Mouse (Mus musculus): ENCODE results near the gene Mars. TPM values are rescaled to one million over a fixed set of nuclear protein-coding genes. Genes with fewer than 3 reads are reported as not detected.
"Not testable (repeated sequence)": the region's sequence is repeated elsewhere in the genome, so short reads cannot be mapped to it uniquely, and the experiment has no call there.

Mars gene
- polyA plus RNA-seq, 1 experiment: 105 TPM

DNA sequence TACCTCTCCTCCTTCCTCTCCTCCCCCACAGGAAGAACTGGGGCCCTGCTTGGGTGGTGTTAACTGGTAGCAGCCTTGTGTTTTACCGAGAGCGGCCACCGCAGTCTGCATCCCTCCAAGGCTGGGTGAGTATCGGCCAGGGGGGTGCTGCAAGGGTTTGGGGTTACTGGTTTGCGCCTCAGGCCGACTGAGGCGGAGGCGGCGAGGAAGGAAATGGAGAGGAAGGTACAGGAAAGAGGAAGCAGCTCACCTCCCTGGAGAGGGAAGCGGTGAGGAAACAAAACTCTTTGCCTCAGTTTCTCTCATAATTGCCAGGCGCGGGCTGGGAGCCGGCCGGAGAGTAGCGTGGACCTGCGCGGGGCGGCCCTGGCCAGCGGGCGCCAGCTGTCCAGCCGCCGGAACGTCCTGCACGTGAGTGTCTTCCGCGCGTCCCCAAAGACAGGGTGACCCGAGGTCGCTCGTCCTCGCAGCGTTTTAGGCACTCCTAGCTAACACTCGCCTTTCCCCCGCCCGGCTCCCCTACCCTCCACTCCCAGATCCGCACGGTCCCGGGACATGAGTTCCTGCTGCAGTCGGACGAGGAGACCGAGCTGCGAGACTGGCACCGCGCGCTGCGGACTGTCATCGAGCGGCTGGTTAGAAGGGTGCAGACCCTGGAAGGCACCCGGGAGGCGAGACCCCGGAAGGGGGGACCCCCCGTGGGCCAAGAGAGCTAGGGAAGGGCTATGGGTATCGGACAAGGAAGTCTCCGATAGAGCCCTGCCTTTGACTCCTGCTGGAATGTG lies 14.6 kb upstream of the Mars start:
- Histone ChIP-seq H3K4me1 (ENCODE audit: control insufficient read depth, insufficient read depth, low read length) (no peaks in the 10 kb centered on the region), H3K4me3 (ENCODE audit: insufficient read depth, low read length) (peak overlapping the region; percentile 34), H3K27ac (ENCODE audit: insufficient read depth, low read length) (no peak overlapping the region)
- no peak for TF ChIP-seq POLR2A (IDR thresholded peaks at IDR 0.05; ENCODE audit: low read depth, low read length)
- TF ChIP-seq CTCF (IDR thresholded peaks at IDR 0.05; ENCODE audit: borderline replicate concordance, insufficient read depth, low read length): no peak

DNA sequence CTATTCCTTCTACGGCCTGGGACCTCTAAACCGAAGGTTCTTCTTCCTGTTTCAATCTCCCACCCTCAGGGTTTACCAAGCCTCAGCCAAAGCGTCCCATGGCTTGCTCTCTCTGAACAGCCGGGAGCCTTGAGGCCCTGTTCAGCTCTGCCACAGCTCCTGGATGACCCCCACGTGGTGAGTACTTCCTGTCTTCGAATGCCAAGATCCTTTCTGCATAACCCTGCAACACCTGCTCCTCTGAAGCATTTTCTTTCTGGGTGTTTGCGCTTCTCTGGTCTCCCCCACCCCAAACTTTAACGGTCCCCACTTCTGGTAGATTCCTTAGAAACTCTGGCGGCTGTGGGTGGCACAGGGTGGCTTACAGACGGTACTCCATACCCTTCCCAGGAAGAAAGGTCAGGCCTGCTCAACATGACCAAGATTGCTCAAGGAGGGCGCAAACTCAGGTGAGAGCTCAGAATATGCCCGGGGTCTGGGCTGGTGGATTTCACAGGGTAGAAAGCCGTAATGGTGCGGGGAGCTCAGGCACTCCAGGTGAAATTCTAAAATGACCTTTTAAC lies 13.9 kb upstream of the Mars start:
- Histone ChIP-seq H3K4me3 (ENCODE audit: insufficient read depth, low read length) (no peak overlapping the region), H3K4me1 (ENCODE audit: control insufficient read depth, insufficient read depth, low read length) (no peaks in the 10 kb centered on the region), H3K27ac (ENCODE audit: insufficient read depth, low read length) (no peak overlapping the region)
- TF ChIP-seq CTCF (IDR thresholded peaks at IDR 0.05; ENCODE audit: borderline replicate concordance, insufficient read depth, low read length) (no peak), POLR2A (IDR thresholded peaks at IDR 0.05; ENCODE audit: low read depth, low read length) (no peak)

DNA sequence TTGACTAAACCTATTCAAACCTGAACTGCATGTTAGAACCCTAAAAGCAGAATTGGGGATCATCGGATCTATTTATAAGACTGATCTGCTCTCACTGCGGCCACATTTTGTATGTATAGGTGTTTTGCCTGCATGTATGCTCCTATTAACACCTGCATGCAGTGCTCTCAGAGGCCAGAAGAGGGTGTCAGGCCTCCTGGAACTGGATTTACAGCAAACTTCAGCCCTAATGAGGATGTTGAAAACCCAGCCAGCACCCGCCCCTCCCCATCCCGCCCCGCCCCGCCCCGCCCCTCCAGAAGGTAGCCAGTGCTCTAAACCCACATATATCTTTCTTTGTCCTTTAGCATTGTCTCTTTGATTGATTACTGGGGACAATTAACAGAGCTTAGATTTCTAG lies 12.9 kb upstream of the Mars start:
- no peak overlapping the region for H3K27ac ChIP-seq (ENCODE audit: insufficient read depth, low read length)
- peak; percentile 6; the same call in 1 of the 2 replicates for TF ChIP-seq CTCF (IDR thresholded peaks at IDR 0.05; ENCODE audit: borderline replicate concordance, insufficient read depth, low read length)
- TF ChIP-seq POLR2A (IDR thresholded peaks at IDR 0.05; ENCODE audit: low read depth, low read length): no peak
- H3K4me3 ChIP-seq (ENCODE audit: insufficient read depth, low read length): no peak overlapping the region
- H3K4me1 ChIP-seq (ENCODE audit: control insufficient read depth, insufficient read depth, low read length): no peaks in the 10 kb centered on the region

DNA sequence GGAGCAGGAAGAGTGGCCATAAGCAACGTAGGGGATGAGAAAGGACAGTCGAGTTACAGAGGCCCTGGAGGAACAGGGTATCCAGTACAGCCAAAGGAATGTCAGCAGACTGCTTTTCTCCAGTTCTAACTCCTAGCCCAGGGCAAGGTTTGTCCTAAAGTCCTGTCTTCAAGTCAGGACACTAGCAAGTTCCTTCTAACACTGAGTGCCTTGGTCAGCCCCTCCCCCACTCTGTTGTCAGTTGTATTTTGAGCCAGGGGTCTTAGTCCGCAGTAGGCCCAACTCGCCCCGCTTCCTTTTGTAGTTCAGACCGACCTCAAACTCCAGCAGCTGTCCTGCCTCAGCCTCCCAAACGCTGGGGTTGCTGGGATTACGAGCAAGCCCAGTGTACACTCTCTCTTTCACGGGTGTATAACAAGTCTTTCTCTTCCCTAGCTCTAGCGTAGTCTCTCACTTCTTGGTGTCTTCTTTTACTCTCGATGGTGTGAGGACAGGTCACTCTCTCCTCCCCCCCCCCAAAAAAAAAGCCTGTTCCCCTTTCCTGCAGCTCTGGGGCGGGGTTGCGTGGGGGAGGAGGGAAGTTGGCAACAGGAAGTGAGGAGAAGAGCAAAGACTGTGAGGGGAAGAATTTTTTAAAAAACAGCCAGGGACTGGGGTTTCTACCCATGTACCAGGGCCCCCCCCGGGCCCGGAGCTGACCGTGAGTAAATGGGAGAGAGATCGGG lies 11.7 kb upstream of the Mars start:
- no peaks in the 10 kb centered on the region for H3K4me1 ChIP-seq (ENCODE audit: control insufficient read depth, insufficient read depth, low read length)
- TF ChIP-seq CTCF (IDR thresholded peaks at IDR 0.05; ENCODE audit: borderline replicate concordance, insufficient read depth, low read length): no peak
- TF ChIP-seq POLR2A (IDR thresholded peaks at IDR 0.05; ENCODE audit: low read depth, low read length): no peak
- H3K4me3 ChIP-seq (ENCODE audit: insufficient read depth, low read length): no peak overlapping the region
- no peak overlapping the region for H3K27ac ChIP-seq (ENCODE audit: insufficient read depth, low read length)

DNA sequence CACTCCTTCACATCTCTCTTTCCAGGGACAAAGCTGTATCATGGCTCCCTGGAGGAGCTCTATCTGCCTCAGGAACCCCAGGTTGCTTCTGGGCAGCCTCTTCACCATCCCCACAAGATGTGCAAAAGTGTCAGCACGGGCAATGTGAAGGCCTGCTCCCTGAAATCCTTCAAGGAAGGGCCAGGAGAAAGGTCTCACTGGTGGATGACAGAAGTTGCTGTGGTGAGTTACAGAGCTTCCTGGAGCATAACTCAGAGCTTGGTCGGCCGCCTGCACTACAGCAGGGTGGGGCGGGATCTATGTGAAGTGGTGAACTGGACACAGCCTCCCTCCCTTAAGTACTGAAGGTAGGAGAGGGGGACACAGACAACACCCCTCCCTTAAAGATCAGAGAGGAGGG lies 11.1 kb upstream of the Mars start:
- Histone ChIP-seq H3K27ac (ENCODE audit: insufficient read depth, low read length) (no peak overlapping the region), H3K4me3 (ENCODE audit: insufficient read depth, low read length) (no peak overlapping the region), H3K4me1 (ENCODE audit: control insufficient read depth, insufficient read depth, low read length) (no peaks in the 10 kb centered on the region)
- TF ChIP-seq POLR2A (IDR thresholded peaks at IDR 0.05; ENCODE audit: low read depth, low read length): no peak
- TF ChIP-seq CTCF (IDR thresholded peaks at IDR 0.05; ENCODE audit: borderline replicate concordance, insufficient read depth, low read length): no peak

DNA sequence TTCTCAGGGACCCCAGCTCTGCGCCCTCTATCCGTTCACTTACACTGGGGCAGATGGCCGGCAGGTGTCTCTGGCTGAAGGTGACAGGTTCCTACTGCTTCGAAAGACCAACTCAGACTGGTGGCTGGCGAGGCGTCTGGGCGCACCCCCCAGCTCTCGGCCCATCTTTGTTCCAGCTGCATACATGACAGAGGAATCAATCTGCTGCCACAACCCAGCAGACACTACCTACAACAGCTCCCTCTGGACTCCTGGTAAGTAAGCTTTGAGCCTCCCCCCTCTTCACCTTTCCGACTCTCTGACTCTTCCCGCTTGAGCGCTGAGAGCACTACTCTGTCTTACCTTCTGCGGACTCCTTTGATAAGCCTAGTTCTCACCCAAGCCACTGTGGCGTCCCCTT lies 10.6 kb upstream of the Mars start:
- H3K4me1 ChIP-seq (ENCODE audit: control insufficient read depth, insufficient read depth, low read length): no peaks in the 10 kb centered on the region

DNA sequence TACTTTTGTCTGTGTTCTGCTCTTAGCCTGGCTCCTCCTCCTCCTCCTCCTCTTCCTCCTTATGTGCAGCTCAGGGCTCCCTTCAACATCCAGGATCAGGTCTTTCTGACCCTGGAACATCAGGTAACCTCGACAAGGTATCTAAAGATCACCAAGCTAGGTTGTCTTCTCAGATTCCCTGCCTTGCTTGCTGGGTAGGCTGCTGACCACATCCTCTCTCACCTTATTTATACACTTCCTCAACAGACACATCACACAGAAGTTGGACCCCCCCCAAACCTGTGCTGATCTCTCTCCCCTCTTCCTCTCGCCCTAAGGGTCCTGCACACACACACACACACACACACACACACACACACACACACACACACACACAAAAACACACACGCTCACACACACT lies 10.0 kb upstream of the Mars start, which contains the start of gene Arhgap9:
TSS of gene Arhgap9 (plus strand) at position 344 of the 400 bp plus-strand sequence.
- TF ChIP-seq POLR2A (IDR thresholded peaks at IDR 0.05; ENCODE audit: low read depth, low read length): no peak
- TF ChIP-seq CTCF (IDR thresholded peaks at IDR 0.05; ENCODE audit: borderline replicate concordance, insufficient read depth, low read length): no peak
- Histone ChIP-seq H3K27ac (ENCODE audit: insufficient read depth, low read length) (no peak within 1 kb of the TSS), H3K4me1 (ENCODE audit: control insufficient read depth, insufficient read depth, low read length) (no peaks in the 10 kb centered on the region), H3K4me3 (ENCODE audit: insufficient read depth, low read length) (no peak within 1 kb of the TSS)

More for the DNA sequence above, 10.6 kb upstream of the Mars start:
- H3K4me3 ChIP-seq (ENCODE audit: insufficient read depth, low read length): no peak overlapping the region
- TF ChIP-seq CTCF (IDR thresholded peaks at IDR 0.05; ENCODE audit: borderline replicate concordance, insufficient read depth, low read length) (no peak), POLR2A (IDR thresholded peaks at IDR 0.05; ENCODE audit: low read depth, low read length) (no peak)
- no peak overlapping the region for H3K27ac ChIP-seq (ENCODE audit: insufficient read depth, low read length)

DNA sequence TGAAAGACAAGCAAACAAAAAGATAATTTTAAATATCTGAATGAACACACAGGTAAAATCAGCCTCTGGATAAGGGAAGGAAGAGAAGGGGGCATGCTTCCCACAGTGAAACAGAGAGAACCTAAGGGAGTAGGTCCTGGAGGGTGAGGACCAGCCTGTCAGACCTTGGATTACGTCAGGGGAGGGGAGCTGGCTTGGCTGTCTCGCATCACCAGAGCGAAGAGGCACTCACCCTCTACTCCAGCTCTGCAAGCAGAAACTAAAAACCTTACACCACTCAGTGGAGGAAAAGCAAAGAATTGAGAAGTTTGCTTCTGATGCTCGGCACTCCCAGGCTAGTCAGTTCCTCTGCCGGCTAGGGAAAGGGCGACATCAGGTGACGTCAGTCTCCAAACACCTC lies 8.4 kb upstream of the Mars start:
- TF ChIP-seq POLR2A (IDR thresholded peaks at IDR 0.05; ENCODE audit: low read depth, low read length): no peak
- no peak for TF ChIP-seq CTCF (IDR thresholded peaks at IDR 0.05; ENCODE audit: borderline replicate concordance, insufficient read depth, low read length)
- no peak overlapping the region for H3K27ac ChIP-seq (ENCODE audit: insufficient read depth, low read length)
- H3K4me1 ChIP-seq (ENCODE audit: control insufficient read depth, insufficient read depth, low read length): no peaks in the 10 kb centered on the region
- no peak overlapping the region for H3K4me3 ChIP-seq (ENCODE audit: insufficient read depth, low read length)

DNA sequence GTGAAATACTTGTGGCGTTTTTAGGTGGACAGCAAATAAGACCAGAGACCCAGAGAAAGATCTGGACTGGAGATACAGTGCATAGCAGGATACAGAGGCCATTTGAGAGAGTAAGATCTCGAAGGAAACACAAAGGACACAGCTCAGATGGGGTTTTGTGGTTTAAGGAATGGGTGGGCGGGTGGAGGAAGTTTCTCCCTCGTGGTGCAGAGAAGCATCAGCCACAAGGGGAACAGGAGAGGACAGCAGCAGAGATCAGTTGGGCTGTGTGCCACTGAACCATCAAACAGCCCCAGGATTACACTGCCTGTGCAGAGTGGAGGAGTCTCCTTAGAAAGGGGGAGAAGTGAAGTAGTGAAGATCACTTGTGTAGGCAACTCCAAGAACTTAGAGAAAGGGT lies 6.4 kb upstream of the Mars start:
- Histone ChIP-seq H3K4me3 (ENCODE audit: insufficient read depth, low read length) (no peak overlapping the region), H3K27ac (ENCODE audit: insufficient read depth, low read length) (no peak overlapping the region), H3K4me1 (ENCODE audit: control insufficient read depth, insufficient read depth, low read length) (no peaks in the 10 kb centered on the region)
- TF ChIP-seq CTCF (IDR thresholded peaks at IDR 0.05; ENCODE audit: borderline replicate concordance, insufficient read depth, low read length) (no peak), POLR2A (IDR thresholded peaks at IDR 0.05; ENCODE audit: low read depth, low read length) (no peak)

DNA sequence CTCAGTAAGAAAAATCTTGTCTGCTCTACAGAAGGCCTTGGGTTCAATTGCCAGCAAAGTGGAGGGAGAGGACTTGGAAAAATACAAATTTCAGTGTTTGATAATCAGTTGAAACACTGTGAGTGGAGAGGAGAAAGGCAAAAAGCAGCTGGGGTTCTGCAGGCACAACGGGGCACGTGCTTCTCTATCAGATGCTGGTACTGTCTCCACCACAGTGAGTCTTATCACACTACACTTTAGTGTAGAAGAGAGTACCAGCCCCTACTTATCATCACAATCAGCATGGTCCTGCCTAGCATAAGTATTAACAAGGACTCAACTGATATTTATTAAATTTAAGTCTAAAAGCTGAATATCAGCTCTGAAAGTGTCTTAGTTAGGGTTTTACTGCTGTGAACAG lies 5.7 kb upstream of the Mars start:
- H3K4me3 ChIP-seq (ENCODE audit: insufficient read depth, low read length): no peak overlapping the region
- TF ChIP-seq POLR2A (IDR thresholded peaks at IDR 0.05; ENCODE audit: low read depth, low read length) (no peak), CTCF (IDR thresholded peaks at IDR 0.05; ENCODE audit: borderline replicate concordance, insufficient read depth, low read length) (no peak)
- no peaks in the 10 kb centered on the region for H3K4me1 ChIP-seq (ENCODE audit: control insufficient read depth, insufficient read depth, low read length)
- no peak overlapping the region for H3K27ac ChIP-seq (ENCODE audit: insufficient read depth, low read length)

DNA sequence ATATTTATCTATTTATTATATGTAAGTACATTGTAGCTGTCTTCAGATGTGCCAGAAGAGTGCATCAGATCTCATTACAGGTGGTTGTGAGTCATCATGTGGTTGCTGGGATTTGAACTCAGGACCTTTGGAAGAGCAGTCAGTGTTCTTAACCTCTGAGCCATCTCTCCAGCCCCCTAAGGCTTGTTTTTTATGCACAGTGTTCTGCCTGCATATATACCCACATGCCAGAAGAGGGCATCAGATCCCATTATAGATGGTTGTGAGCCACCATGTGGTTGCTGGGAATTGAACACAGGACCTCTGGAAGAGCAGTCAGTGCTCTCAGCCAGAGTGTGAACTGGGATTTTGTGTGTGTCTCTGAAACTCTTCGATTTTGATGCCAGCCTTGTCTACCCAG lies 3.4 kb upstream of the Mars start:
- H3K4me3 ChIP-seq (ENCODE audit: insufficient read depth, low read length); H3K27ac ChIP-seq (ENCODE audit: insufficient read depth, low read length); H3K4me1 ChIP-seq (ENCODE audit: control insufficient read depth, insufficient read depth, low read length): not testable (repeated sequence)

DNA sequence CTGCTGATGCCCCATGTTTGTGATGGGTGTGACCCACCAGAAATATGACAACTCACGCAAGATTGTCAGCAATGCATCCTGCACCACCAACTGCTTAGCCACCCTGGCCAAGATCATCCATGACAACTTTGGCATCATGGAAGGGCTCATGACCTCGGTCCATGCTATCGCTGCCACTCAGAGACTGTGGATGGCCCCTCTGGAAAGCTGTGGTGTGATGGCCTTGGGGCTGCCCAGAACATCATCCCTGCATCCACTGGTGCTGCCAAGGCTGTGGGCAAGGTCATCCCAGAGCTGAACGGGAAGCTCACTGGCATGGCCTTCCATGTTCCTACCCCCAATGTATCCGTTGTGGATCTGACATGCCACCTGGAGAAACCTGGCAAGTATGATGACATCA lies 1.9 kb upstream of the Mars start:
- H3K4me1 ChIP-seq (ENCODE audit: control insufficient read depth, insufficient read depth, low read length); H3K4me3 ChIP-seq (ENCODE audit: insufficient read depth, low read length); H3K27ac ChIP-seq (ENCODE audit: insufficient read depth, low read length): not testable (repeated sequence)
